Mouse (Mus musculus) cortical plate, adult 2 months (tissue): Measurements from ENCODE around the gene Tsnaxip1.

ENCODE experiments used
- CTCF ChIP-seq: fragments of 200-500 bp; IDR thresholded peaks from 2 replicates; pipeline ENCODE4 v1.5.1; 2011; ENCODE audit warnings: mild to moderate bottlenecking, control low read depth, low read length; ENCODE audit not compliant: insufficient read depth; ENCODE audit errors: extremely low read depth
- POLR2A ChIP-seq: fragments of 200-500 bp; IDR thresholded peaks from 2 replicates; pipeline ENCODE4 v1.6.1; 2011; ENCODE audit warnings: mild to moderate bottlenecking, low read length, control low read depth; ENCODE audit not compliant: insufficient read depth; ENCODE audit errors: extremely low read depth

DNA sequence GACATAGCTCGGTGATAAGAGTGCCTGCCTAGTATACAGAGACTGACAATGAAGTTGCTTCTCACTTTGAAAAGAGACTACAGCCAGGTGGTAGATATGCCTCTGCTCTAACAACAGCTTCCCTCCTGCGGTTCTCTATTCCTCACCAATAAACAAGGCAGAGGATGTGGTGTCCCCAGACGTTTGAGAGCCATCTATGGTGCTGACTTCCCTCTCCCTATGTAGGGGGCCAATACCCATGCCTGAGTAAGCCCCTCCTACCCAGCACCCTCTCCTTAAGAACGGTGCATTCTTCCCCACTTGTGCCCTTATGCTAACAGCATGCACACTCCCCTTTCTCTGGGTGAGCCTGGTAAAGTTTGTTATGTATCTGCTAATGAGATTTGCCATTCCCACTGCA, 38.6 kb upstream of the Tsnaxip1 start:
- TF ChIP-seq CTCF = no peak
- no peak for TF ChIP-seq POLR2A
